Mouse (Mus musculus): Measurements from ENCODE around the gene Syt7. TPM values are rescaled to one million over a fixed set of nuclear protein-coding genes. Genes with fewer than 3 reads are reported as not detected.

The Syt7 gene
- total RNA-seq (2023): not detected

GRCm38 (mm10) chr19:10388615-10389313, at the start of gene Syt7:
Gene Syt7 (plus strand): TSS chr19:10389090.

DNA sequence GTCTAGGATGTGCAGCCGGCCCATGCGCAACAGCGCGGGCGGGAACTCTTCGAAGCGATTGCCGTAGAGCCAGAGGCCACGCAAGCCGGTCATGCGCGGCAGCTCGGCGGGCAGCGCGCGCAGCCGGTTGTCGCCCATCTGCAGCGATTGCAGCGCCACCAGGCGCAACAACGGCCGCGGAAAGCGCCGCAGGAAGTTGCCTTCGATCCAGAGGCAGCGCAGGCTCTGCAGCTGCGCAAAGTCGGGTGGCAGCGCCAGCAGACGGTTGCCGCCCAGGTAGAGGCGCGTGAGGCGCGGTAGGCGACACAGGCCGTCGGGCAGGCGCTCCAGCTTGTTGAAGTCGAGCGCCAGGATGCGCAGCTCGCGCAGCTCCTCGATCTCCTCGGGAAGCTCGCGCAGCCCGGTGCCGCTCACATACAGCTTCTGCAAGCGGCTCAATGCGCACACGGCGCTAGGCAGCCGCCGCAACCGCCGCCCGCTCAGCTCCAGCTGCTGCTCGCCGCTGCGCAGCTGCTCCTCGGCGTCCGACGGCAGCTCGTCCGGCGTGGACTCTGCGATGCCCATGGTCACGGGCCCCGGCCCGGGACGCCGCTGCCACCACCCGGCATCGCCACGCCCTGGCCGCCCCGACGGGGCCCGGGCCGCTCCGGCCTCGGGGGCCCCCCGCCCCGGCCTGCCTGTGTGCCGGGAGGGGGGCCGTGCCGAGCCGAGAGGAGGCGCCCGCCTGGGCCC, 68.0 kb downstream of the Syt7 start, which contains the start of gene Lrrc10b:
Gene Lrrc10b, minus strand, starts transcription at position 722 of the 732 bp plus-strand sequence.

DNA sequence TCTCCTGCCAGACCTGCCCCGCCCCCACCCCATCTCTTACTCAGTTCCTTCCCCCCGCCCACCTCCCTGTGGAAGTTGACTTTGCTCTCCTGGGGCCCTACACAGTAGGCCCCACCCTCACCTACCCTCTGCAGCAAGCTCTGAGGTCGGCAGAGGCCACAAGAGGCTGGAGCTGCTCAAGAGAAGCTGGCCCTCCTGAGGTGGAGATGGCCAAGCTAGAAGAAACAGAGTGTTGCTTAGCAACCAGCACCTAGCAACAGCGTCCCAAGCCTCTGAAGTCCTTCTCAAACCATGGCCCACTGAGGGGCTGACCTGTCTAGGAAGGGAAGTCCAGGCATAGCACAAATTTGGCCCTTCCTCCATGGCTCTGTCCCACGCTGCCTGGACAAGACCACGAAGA, 93.8 kb downstream of the Syt7 start, which contains the start of gene Ppp1r32:
Gene Ppp1r32, minus strand, starts transcription at position 226 of the 400 bp plus-strand sequence.

Other genes with a start within 250 kb of the Syt7 start
- 1 to 10 TPM; 8.3 to 9.4 TPM for gene Fads1, start 206.2 kb upstream of the Syt7 start, total RNA-seq (2023)
- 100 to 1,000 TPM; 104 to 110 TPM for gene Tmem258, start 185.1 kb upstream of the Syt7 start, total RNA-seq (2023)
- 10 to 100 TPM; 39.5 to 42.6 TPM for gene Fen1, start 184.9 kb upstream of the Syt7 start, total RNA-seq (2023)
- gene Myrf, start 148.3 kb upstream of the Syt7 start, total RNA-seq (2023): under 1 TPM in 1 of 2 experiments, not detected in 1; 0.11 TPM
- gene Dagla, start 84.2 kb upstream of the Syt7 start, total RNA-seq (2023): under 1 TPM; 0.11 to 0.57 TPM
- under 1 TPM in 1 of 2 experiments, not detected in 1; 0.18 TPM for gene Lrrc10b, start 68.4 kb downstream of the Syt7 start, total RNA-seq (2023)
- gene Ppp1r32, start 93.8 kb downstream of the Syt7 start, total RNA-seq (2023): 1 to 10 TPM; 1.8 to 2.2 TPM
- gene Cpsf7, start 136.2 kb downstream of the Syt7 start, total RNA-seq (2023): 10 to 100 TPM; 82.7 to 84.5 TPM
- 10 to 100 TPM; 34.9 to 36.2 TPM for gene Sdhaf2, start 137.1 kb downstream of the Syt7 start, total RNA-seq (2023)
- gene Tmem216, start 167.1 kb downstream of the Syt7 start, total RNA-seq (2023): 10 to 100 TPM; 44.7 to 52.4 TPM
- 10 to 100 TPM; 43.3 to 48.3 TPM for gene Cyb561a3, start 188.1 kb downstream of the Syt7 start, total RNA-seq (2023)
- 1 to 10 TPM; 6.2 to 7.5 TPM for gene Tmem138, start 188.3 kb downstream of the Syt7 start, total RNA-seq (2023)
- 100 to 1,000 TPM in 1 of 2 experiments, 10 to 100 TPM in 1; 92.4 to 102 TPM for gene Ddb1, start 216.2 kb downstream of the Syt7 start, total RNA-seq (2023)
- gene Tkfc, start 216.6 kb downstream of the Syt7 start, total RNA-seq (2023): 1 to 10 TPM; 5.5 to 7.6 TPM
- gene Vwce, start 245.1 kb downstream of the Syt7 start, total RNA-seq (2023): under 1 TPM in 1 of 2 experiments, not detected in 1; 0.80 TPM